Mouse (Mus musculus) stomach, embryonic 16.5 days (tissue): ENCODE measurements at regions not wholly inside any gene's neighbourhood (a gene's known extent, or its start where the extent isn't known, plus 50 kb on each side); places are given as distances from the start of the nearest gene placed in this dataset.

Experiments
- ATAC-seq: fragments of 200-750 bp; cut with Nextera tagmentation; 2 replicates; pipeline ENCODE4 v1.8.0; 2017; ENCODE audit warnings: moderate number of reproducible peaks, moderate TSS enrichment; ENCODE audit not compliant: insufficient read depth, low FRiP score
- H3K27ac ChIP-seq: fragments of 300-500 bp; sonication (generic); 2 replicates; pipeline ENCODE4 v1.5.1; 2014; ENCODE audit warnings: low read length
- H3K27me3 ChIP-seq: fragments of 300-500 bp; sonication (generic); 2 replicates; pipeline ENCODE4 v1.6.1; 2014; ENCODE audit warnings: low read length, control low read depth, mixed read lengths; ENCODE audit not compliant: control insufficient read depth, insufficient read depth
- H3K36me3 ChIP-seq: fragments of 300-500 bp; sonication (generic); 2 replicates; pipeline ENCODE4 v1.6.1; 2014; ENCODE audit warnings: low read length; ENCODE audit not compliant: control insufficient read depth, insufficient read depth
- H3K4me1 ChIP-seq: fragments of 300-500 bp; sonication (generic); 2 replicates; pipeline ENCODE4 v1.6.1; 2014; ENCODE audit warnings: low read length, control low read depth, mixed read lengths; ENCODE audit not compliant: control insufficient read depth, insufficient read depth
- H3K4me2 ChIP-seq: fragments of 300-500 bp; sonication (generic); 2 replicates; pipeline ENCODE4 v1.6.1; 2014; ENCODE audit warnings: low read depth, low read length, mixed read lengths
- H3K4me3 ChIP-seq: fragments of 300-500 bp; sonication (generic); replicated peaks from 2 replicates; pipeline ENCODE4 v1.5.1; 2014; ENCODE audit warnings: mild to moderate bottlenecking, low read length
- H3K9ac ChIP-seq: fragments of 300-500 bp; sonication (generic); 2 replicates; pipeline ENCODE4 v1.6.1; 2014; ENCODE audit warnings: low read length
- H3K9me3 ChIP-seq: fragments of 300-500 bp; sonication (generic); replicated peaks from 2 replicates; pipeline ENCODE4 v1.6.1; 2016; ENCODE audit warnings: low read length, control low read depth; ENCODE audit not compliant: control insufficient read depth
- WGBS: fragments of 180-500 bp; shearing (Covaris S2); extraction: QIAGEN DNeasy Blood & Tissue Kit; methylation state at CpG from one replicate; pipeline ENCODE4 v1.1.7; 2014; 5-methylcytosine and 5-hydroxymethylcytosine counted together

DNA sequence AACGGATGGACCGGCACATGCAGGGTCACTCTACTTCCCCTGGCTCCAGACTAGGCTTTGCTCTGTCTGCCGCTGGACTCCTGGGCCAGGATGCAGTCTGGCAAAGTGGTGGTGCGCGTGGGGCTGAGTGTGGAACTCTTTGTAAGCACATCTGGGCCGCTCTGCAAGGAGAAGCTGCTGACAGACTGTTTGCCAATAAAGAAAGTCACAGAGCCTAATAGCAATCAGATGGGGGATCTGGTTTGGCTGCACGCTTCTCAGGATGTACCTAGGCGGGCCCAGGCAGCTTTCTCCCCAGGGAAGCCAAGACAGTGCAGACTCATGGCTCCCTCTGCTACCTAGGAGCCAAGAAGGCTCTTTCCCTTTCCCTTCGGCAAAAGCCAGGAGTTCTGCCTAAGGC is 519.0 kb downstream of the Zfp536 start:
- no peak overlapping the region for H3K4me2 ChIP-seq
- H3K27me3 ChIP-seq = no peaks in the 10 kb centered on the region

GRCm38 (mm10) chr7:37255840-37256239 is 517.6 kb downstream of the Zfp536 start:
- Histone ChIP-seq H3K4me1 (no peaks in the 10 kb centered on the region), H3K27ac (0 out of 2 replicates have a peak overlapping the region, but pooled peaks have one; percentile 4), H3K4me3 (no peak overlapping the region), H3K36me3 (no peaks in the 10 kb centered on the region), H3K27me3 (no peaks in the 10 kb centered on the region), H3K9ac (no peak overlapping the region), H3K4me2 (no peak overlapping the region), H3K9me3 (peaks cover 5% of the 10 kb centered on the region; the same call in 1 of the 2 replicates)
- WGBS = 24% methylated on average over 3 of the region's 3 CpGs
- no peak for ATAC-seq

More for the DNA sequence above, 519.0 kb downstream of the Zfp536 start:
- H3K9ac ChIP-seq = no peak overlapping the region
- H3K36me3 ChIP-seq = no peaks in the 10 kb centered on the region
- no peak overlapping the region for H3K4me3 ChIP-seq
- peaks cover 5% of the 10 kb centered on the region; the same call in 1 of the 2 replicates for H3K9me3 ChIP-seq
- H3K4me1 ChIP-seq = no peaks in the 10 kb centered on the region
- 70% methylated on average over 9 of the region's 9 CpGs for WGBS
- H3K27ac ChIP-seq = no peak overlapping the region
- ATAC-seq = no peak

DNA sequence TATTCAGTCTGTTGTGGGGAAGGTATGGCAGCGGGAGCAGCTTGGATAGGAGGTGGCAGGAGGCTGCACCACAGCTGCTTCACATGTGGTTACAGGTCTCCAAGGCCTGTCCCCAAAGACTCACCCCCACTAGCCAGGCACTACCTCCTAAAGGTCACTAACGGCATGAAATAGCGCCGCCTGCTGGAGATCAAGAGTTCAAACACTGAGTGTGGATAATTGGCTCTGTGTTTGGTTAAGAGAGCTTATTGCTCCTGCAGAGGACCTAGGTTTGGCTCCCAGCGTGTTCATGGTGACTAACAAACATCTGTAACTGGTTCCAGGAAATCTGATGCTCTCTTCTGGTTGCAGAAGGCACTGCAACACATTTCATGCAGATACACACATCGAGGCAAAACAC is 514.1 kb downstream of the Zfp536 start:
- no peaks in the 10 kb centered on the region for H3K27me3 ChIP-seq
- no peak for ATAC-seq
- no peaks in the 10 kb centered on the region; the same call in 1 of the 2 replicates for H3K9me3 ChIP-seq
- no peaks in the 10 kb centered on the region for H3K36me3 ChIP-seq
- H3K27ac ChIP-seq = no peak overlapping the region
- no peak overlapping the region for H3K9ac ChIP-seq
- WGBS = 45% methylated on average over 6 of the region's 6 CpGs
- no peak overlapping the region for H3K4me2 ChIP-seq
- no peaks in the 10 kb centered on the region for H3K4me1 ChIP-seq
- no peak overlapping the region for H3K4me3 ChIP-seq

DNA sequence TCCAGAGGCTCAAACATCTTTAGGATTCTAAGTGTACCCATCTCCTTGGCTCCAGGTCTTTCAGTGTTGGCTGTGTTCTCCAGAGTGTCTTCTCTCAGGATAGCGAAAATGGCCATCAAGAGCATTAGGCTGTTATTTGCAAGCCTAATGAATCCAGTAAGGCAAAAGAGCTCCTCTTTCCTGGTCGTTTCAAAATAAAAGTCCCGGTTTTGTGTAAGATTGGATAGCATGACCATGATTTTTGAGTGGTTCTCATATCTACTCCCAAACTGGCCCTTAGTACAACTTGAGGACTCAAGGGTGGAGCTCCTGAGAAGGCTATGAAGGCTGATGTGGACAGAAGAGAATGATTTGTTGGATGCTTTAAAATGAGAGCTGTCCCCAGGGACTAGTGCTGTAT is 510.6 kb downstream of the Zfp536 start:
- Histone ChIP-seq H3K27ac (no peak overlapping the region), H3K4me2 (no peak overlapping the region), H3K9me3 (peaks cover 4% of the 10 kb centered on the region; the same call in 1 of the 2 replicates), H3K4me3 (no peak overlapping the region), H3K36me3 (no peaks in the 10 kb centered on the region), H3K27me3 (no peaks in the 10 kb centered on the region), H3K9ac (no peak overlapping the region), H3K4me1 (no peaks in the 10 kb centered on the region)
- no peak for ATAC-seq
- 54% methylated on average over 3 of the region's 3 CpGs for WGBS

GRCm38 (mm10) chr7:37267404-37267803 is 506.0 kb downstream of the Zfp536 start:
- H3K27me3 ChIP-seq = no peaks in the 10 kb centered on the region
- H3K4me2 ChIP-seq = no peak overlapping the region
- H3K4me3 ChIP-seq = no peak overlapping the region
- 81% methylated on average over 4 of the region's 4 CpGs for WGBS
- no peak overlapping the region for H3K9ac ChIP-seq
- H3K27ac ChIP-seq = no peak overlapping the region
- no peaks in the 10 kb centered on the region for H3K36me3 ChIP-seq
- H3K4me1 ChIP-seq = no peaks in the 10 kb centered on the region
- ATAC-seq = no peak
- H3K9me3 ChIP-seq = 0 out of 2 replicates have a peak, but pooled peaks cover 6% of the 10 kb centered on the region

DNA sequence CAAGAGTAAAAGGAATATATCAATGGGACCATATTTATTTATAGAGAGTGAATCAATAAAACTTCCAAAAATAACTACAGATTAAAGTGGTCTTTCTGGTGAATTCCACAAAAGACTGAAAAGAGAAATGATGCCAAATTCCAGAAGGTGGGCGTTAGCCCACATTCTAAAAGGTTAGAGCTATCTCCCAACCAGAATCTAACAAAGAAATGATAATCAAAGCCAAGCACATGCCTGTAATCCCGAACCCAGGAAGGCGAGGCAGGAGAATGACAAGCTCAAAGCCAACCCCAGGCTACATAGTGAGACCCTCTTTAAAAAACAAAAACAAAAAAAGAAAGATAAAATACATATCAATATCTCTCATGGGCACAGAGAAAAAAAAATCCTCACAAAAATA is 502.6 kb downstream of the Zfp536 start:
- Histone ChIP-seq H3K4me2 (no peak overlapping the region), H3K4me3 (no peak overlapping the region), H3K9me3 (0 out of 2 replicates have a peak, but pooled peaks cover 6% of the 10 kb centered on the region), H3K27ac (no peak overlapping the region), H3K4me1 (no peaks in the 10 kb centered on the region), H3K27me3 (no peaks in the 10 kb centered on the region), H3K36me3 (no peaks in the 10 kb centered on the region), H3K9ac (no peak overlapping the region)
- no peak for ATAC-seq
- WGBS = 85% methylated on average over 3 of the region's 3 CpGs

DNA sequence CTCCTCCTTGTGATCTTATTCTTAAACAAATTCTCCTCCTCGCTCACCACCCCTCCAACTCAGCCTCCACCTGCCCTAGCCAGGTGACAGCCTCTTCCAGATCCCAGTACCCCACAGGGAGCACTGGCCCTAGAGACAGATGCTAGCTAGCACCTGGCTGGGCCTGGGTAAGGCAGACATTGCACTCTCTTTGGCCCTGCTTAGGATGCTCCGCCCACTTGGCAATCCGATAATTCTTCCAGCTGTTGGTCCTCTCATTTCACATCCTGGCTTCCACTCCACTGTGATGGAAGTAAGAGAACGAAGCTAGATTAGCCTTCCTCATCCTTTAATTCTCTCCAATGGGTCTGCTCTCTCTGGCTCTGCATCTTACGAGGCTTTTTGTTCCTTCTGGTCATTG is 483.4 kb downstream of the Zfp536 start:
- 32% methylated on average over 5 of the region's 5 CpGs for WGBS
- Histone ChIP-seq H3K27me3 (no peaks in the 10 kb centered on the region), H3K36me3 (no peaks in the 10 kb centered on the region), H3K9me3 (no peaks in the 10 kb centered on the region), H3K27ac (no peak overlapping the region), H3K4me2 (no peak overlapping the region), H3K4me1 (peaks cover 9% of the 10 kb centered on the region; the same call in 1 of the 2 replicates), H3K4me3 (no peak overlapping the region), H3K9ac (no peak overlapping the region)
- ATAC-seq = no peak

DNA sequence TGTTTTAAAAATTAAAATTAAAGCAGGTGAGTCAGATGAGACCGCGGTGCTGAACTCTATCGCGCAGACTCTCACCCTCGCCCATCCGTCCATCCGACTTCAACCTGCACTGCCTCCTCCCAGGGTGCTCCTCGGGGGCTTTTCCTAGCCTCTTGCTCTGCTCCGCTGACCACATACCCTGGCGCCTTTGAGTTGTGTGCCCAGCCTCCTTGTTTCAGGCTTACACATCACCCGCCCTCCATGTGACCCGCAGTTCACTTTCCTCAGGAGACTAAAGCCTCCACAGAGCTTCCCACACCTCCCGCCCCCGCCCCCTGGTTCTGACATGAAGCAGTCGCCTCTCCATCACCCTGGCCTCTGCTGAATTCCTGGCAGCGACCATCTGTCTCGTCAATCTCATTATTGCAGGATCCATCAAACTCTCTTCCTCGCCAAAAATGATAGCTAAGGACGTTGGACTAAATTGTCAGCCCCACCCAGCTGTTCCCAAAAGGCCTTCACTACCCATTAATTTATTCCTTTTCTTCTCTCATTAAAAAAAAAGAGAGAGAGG is 482.9 kb downstream of the Zfp536 start:
- ATAC-seq = no peak
- Histone ChIP-seq H3K4me2 (no peak overlapping the region), H3K4me3 (no peak overlapping the region), H3K27ac (no peak overlapping the region), H3K9ac (no peak overlapping the region), H3K36me3 (no peaks in the 10 kb centered on the region), H3K9me3 (no peaks in the 10 kb centered on the region), H3K4me1 (peaks cover 9% of the 10 kb centered on the region; the same call in 1 of the 2 replicates), H3K27me3 (no peaks in the 10 kb centered on the region)
- WGBS = 39% methylated on average over 19 of the region's 19 CpGs

DNA sequence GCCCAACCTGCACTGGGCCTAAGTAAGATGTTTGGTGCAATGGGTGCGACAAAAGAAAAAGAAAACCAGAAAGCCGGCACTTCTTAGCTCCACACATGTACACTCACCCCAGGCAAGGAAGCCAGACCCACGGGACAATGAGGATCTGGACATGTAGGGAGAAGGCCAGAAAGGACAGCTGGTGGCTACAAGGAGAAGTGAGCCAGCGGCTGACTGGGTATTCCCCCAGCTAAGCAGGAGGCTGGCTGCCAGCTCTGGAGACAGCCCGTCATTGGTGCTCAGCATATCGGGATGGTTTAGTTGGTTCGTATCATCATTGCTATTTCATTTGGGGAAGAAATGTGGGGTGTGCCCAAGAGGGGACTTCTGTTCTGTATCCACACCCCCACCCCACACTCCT is 481.7 kb downstream of the Zfp536 start:
- Histone ChIP-seq H3K4me1 (peaks cover 9% of the 10 kb centered on the region; the same call in 1 of the 2 replicates), H3K9me3 (no peaks in the 10 kb centered on the region), H3K4me2 (no peak overlapping the region), H3K36me3 (no peaks in the 10 kb centered on the region), H3K9ac (no peak overlapping the region), H3K27ac (no peak overlapping the region), H3K4me3 (no peak overlapping the region), H3K27me3 (no peaks in the 10 kb centered on the region)
- no peak for ATAC-seq
- WGBS = 68% methylated on average over 7 of the region's 7 CpGs
